Mouse (Mus musculus) kidney, adult 9 months (tissue): Measurements from ENCODE around the gene Gm9964.
"Not testable (repeated sequence)": the region's sequence is repeated elsewhere in the genome, so short reads cannot be mapped to it uniquely, and the experiment has no call there.

Experiments used
- DNase-seq: peaks from one replicate; pipeline ENCODE4 v3.0.0; 2022

Gene Gm9964

GRCm38 (mm10) chr11:79296856-79297491, at the start of gene Gm9964:
TSS of gene Gm9964 (minus strand) at chr11:79296906.
- no peak for DNase-seq

GRCm38 (mm10) chr11:79339808-79340781, 43.4 kb upstream of the Gm9964 start:
- peak; percentile 22 for DNase-seq

- DNase-seq: peak; percentile 97
Measured at GRCm38 (mm10) chr11:79339234-79339807, 42.6 kb upstream of the Gm9964 start, which contains the start of gene Nf1. TSS of gene Nf1 (plus strand) at chr11:79339693.

- DNase-seq: no peak
Measured at GRCm38 (mm10) chr11:79338621-79339020, 41.9 kb upstream of the Gm9964 start.

GRCm38 (mm10) chr11:79336722-79337267, 40.1 kb upstream of the Gm9964 start:
- DNase-seq: peak; percentile 24

GRCm38 (mm10) chr11:79335077-79335476, 38.4 kb upstream of the Gm9964 start:
- DNase-seq: no peak

GRCm38 (mm10) chr11:79329585-79329984, 32.9 kb upstream of the Gm9964 start:
- DNase-seq: no peak

GRCm38 (mm10) chr11:79328060-79328459, 31.4 kb upstream of the Gm9964 start:
- no peak for DNase-seq

GRCm38 (mm10) chr11:79327106-79327505, 30.4 kb upstream of the Gm9964 start:
- DNase-seq: no peak

- DNase-seq: peak; percentile 60
Measured at GRCm38 (mm10) chr11:79325663-79326062, 29.0 kb upstream of the Gm9964 start.

GRCm38 (mm10) chr11:79323985-79324685, 27.4 kb upstream of the Gm9964 start:
- DNase-seq: peak; percentile 46

- DNase-seq: no peak
Measured at GRCm38 (mm10) chr11:79319807-79320206, 23.1 kb upstream of the Gm9964 start.

- DNase-seq: no peak
Measured at GRCm38 (mm10) chr11:79316807-79317345, 20.2 kb upstream of the Gm9964 start.

- no peak for DNase-seq
Measured at GRCm38 (mm10) chr11:79310467-79310866, 13.8 kb upstream of the Gm9964 start.

- DNase-seq: no peak
Measured at GRCm38 (mm10) chr11:79307560-79308200, 11.0 kb upstream of the Gm9964 start.

GRCm38 (mm10) chr11:79306996-79307395, 10.3 kb upstream of the Gm9964 start:
- DNase-seq: no peak

GRCm38 (mm10) chr11:79306510-79306909, 9.8 kb upstream of the Gm9964 start:
- no peak for DNase-seq

GRCm38 (mm10) chr11:79305697-79306340, 9.1 kb upstream of the Gm9964 start:
- no peak for DNase-seq

GRCm38 (mm10) chr11:79304245-79304644, 7.5 kb upstream of the Gm9964 start:
- not testable (repeated sequence) for DNase-seq

GRCm38 (mm10) chr11:79303109-79303508, 6.4 kb upstream of the Gm9964 start:
- no peak for DNase-seq
